Mouse (Mus musculus): ENCODE measurements around the gene Hs6st3.

Gene Hs6st3

DNA sequence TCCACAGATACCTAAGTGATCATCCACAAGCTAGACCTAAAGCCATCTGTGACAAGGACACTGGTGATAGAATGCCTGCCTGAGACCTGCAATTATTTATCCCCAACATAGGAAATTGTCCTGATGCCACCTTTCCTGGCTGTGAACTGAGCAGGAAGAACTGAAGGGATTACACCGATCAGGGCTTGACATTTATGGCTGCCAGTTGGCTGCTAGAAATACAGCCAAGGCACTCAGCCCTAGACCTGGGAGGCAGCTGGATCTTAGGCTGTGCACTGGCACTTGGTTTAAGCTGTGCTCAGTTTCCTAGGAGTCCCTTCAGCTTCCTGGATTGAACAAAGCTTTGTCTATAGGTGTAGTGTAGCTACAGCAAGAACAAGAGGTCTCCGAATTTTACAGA lies 518.8 kb downstream of the Hs6st3 start:
- 88% methylated on average over 2 of the region's 2 CpGs for WGBS

DNA sequence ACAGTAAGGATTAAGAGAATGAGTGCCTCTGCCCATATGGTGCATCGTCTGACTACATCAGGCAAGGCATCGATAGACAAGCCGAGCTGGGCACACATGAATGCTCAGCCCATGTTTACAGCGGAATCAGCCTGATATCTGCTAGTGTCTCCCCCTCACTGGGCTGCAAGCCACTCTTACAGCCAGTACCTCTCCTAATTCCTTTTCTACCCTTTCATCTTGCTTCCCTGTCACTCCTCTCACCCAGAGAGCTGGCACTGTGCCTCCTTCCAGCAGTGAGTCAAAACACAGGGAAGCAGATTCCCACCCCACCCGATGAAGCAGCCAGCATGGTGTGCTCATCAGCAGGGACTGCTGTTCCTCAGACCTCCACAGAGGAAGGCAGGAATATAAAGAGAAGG lies 527.6 kb downstream of the Hs6st3 start:
- whole genome bisulfite sequencing: 20% methylated on average over 5 of the region's 5 CpGs

GRCm38 (mm10) chr14:119667421-119667820 lies 529.3 kb downstream of the Hs6st3 start:
- WGBS: 77% methylated on average over 1 of the region's 1 CpGs

DNA sequence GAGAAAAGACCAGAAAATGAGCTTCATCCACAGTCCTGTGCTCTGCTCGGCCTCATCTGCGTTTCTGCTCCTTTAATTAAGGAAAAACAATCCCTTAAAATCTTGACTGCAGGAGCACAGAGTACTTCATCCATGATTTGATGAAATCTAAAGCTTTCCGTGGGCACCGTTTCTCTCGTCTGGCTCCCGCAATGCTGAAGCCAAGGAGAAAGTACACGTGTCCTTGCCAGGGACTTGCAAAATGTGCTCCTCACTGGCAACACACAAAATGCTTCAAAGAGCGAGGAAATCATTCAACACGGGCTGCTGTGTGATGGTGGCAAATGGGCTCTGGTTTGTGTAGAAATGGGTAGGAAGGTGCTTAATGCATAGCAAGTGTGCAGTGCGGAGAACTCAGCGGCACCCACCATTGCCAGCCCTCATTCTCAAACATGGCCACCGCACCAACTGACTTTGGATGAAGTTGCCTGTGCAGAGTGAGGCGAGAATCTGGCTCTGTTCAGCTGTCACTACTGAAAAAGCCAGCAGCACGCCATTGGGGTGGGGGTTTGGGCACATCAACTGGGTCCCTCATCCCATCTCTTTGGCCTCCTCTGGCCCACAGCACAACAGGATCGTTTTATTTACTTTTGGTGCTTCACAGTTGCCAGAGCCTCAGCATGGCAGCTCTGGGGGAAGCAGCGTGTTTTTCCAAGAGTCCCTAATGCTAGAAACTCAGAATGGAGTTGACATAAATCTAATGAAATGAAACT lies 532.9 kb downstream of the Hs6st3 start:
- 58% methylated on average over 16 of the region's 16 CpGs for WGBS

GRCm38 (mm10) chr14:119678574-119678973 lies 540.4 kb downstream of the Hs6st3 start:
- WGBS: 88% methylated on average over 11 of the region's 11 CpGs

DNA sequence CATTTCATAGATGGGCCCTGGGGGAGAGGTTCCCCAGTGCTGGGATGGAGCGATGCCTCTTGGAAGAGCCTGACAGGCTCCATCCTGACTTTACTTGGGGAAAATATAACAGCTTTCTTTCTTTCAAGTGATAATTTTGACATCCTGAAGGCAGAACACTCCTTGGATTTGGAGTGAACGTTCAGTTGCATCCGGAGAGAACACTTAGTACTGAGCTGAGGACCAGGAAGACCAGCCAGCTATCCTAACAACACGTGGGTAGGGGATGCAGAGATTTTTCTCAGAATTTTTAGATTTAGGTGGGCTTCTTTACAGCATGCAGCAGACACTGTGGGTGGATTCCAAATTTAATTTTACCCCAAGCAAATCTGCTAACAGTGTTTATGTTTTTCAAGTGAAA lies 541.9 kb downstream of the Hs6st3 start:
- 55% methylated on average over 4 of the region's 4 CpGs for WGBS

DNA sequence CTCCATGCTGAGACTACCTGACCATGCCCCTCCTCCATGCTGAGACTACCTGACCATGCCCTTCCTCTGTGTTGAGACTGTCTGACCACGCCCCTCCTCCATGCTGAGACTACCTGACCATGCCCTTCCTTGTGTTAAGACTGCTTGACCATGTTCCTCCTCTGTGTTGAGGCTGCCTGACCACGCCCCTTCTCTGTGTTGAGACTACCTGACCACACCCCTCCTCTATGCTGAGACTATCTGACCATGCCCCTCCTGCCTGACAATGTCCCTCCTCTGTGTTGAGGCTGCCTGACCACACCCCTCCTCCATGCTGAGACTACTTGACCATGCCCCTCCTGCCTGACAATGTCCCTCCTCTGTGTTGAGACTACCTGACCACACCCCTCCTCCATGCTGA lies 549.7 kb downstream of the Hs6st3 start:
- WGBS: 86% methylated on average over 2 of the region's 2 CpGs

- 84% methylated on average over 4 of the region's 4 CpGs for WGBS
Observed at GRCm38 (mm10) chr14:119699982-119700381, 561.8 kb downstream of the Hs6st3 start.

- 91% methylated on average over 3 of the region's 3 CpGs for WGBS
Observed at GRCm38 (mm10) chr14:119714712-119715111, 576.6 kb downstream of the Hs6st3 start.

- WGBS: 75% methylated on average over 1 of the region's 1 CpGs
Observed at GRCm38 (mm10) chr14:119717323-119717722, 579.2 kb downstream of the Hs6st3 start.

- 82% methylated on average over 6 of the region's 6 CpGs for WGBS
Observed at GRCm38 (mm10) chr14:119725102-119725501, 587.0 kb downstream of the Hs6st3 start.

- WGBS: 55% methylated on average over 7 of the region's 7 CpGs
Observed at GRCm38 (mm10) chr14:119731436-119732080, 593.4 kb downstream of the Hs6st3 start.

- 88% methylated on average over 4 of the region's 4 CpGs for WGBS
Observed at GRCm38 (mm10) chr14:119732219-119732618, 594.1 kb downstream of the Hs6st3 start.

DNA sequence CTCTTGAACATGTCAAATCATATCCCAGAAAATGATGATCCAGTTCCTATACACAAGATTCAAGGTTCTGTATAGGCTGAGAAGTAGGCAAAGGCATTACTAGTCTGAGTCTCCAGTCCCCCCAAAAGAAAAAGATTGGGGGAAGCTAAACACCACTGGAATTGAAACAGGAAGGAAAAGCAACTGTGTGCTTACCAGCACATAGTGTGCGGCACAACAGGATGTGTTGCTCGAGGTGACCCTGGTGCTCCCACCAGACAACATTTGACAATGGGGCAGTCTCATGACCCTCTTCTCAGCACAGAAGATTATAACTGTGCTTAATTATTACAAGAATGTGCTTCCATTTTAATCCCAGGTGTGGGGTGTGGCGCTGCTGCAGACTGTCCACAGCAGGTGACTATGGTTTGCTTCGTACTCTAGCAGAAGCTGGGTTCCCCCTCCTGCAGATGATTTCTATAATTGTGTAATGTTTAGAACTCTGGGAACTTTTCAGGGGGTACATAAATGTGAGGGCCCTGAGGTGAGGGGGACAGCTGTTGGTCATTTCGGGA lies 599.3 kb downstream of the Hs6st3 start:
- 72% methylated on average over 5 of the region's 5 CpGs for WGBS

- WGBS: 76% methylated on average over 1 of the region's 1 CpGs
Observed at GRCm38 (mm10) chr14:119741791-119742190, 603.6 kb downstream of the Hs6st3 start.

DNA sequence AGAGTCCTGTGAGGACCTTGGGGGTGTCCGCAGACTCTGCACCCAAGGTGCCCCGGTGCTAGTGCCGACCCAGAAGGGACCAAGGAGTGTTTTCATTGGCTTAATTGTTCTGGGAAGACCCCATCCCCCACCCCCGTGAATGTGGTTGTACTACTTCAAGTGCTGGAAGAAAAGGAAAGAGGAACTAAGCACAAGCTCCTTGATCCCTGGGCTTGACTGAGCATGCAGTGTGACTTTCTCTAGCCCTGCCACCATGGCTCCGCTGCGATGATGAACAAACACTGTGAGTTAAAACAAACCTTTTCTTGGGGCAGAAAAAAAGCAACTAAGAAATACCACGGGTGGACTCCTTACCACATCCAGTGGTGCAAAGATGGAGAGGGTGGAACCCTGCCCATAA lies 623.2 kb downstream of the Hs6st3 start:
- 88% methylated on average over 7 of the region's 7 CpGs for WGBS

- 60% methylated on average over 4 of the region's 4 CpGs for WGBS
Observed at GRCm38 (mm10) chr14:119772040-119772439, 633.9 kb downstream of the Hs6st3 start.

DNA sequence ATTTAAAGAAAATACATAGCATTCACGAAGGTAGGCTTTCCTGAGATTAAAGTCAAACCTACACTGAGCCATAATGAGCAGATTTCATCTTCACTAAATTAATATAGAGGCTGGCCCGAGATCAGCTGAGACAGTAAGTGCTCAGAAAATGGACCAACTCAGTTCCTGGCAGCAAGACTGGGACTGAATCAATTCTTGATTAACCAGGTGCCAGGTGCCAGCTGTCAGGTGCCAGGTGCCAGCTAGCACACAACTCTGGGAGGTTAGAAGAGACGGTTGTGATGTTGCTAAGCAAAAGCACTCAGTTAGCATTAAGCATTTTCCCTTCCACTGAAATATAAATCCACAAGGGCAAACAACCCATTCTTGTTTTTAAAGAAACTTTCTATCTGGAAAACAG lies 638.1 kb downstream of the Hs6st3 start:
- WGBS: 65% methylated on average over 3 of the region's 3 CpGs

GRCm38 (mm10) chr14:119779982-119780588 lies 641.9 kb downstream of the Hs6st3 start:
- WGBS: 85% methylated on average over 12 of the region's 12 CpGs

GRCm38 (mm10) chr14:119781111-119781510 lies 643.0 kb downstream of the Hs6st3 start:
- WGBS: 87% methylated on average over 1 of the region's 1 CpGs

- 69% methylated on average over 8 of the region's 8 CpGs for WGBS
Observed at GRCm38 (mm10) chr14:119789457-119789856, 651.3 kb downstream of the Hs6st3 start.

- 49% methylated on average over 9 of the region's 9 CpGs for WGBS
Observed at GRCm38 (mm10) chr14:119797172-119797850, 659.2 kb downstream of the Hs6st3 start.

Measured in cerebral cortex, adult 2 months (tissue).